Mouse (Mus musculus) MEL (cell line): Measurements from ENCODE around the gene Macrod1. TPM values are rescaled to one million over a fixed set of nuclear protein-coding genes. Genes with fewer than 3 reads are reported as not detected.

Source experiments
- DNase-seq: peaks from one replicate; pipeline ENCODE4 v3.0.0; 2011; ENCODE audit warnings: low read depth, low spot score
- H3K27ac ChIP-seq: 2 replicates; pipeline ENCODE4 v1.5.1; 2012; ENCODE audit warnings: low read depth, mild to moderate bottlenecking, control low read depth, low read length, moderate library complexity; ENCODE audit not compliant: control insufficient read depth
- H3K27me3 ChIP-seq, 2 experiments: fragments of 150-350 bp in 1 of 2; sonication (generic) in 1 of 2; 2 replicates each; pipeline ENCODE4 v1.6.1; 2012; ENCODE audit warnings: low read length in 2 of 2, mild to moderate bottlenecking in 2 of 2, improper control_type of control experiment in 1 of 2, moderate library complexity in 1 of 2; ENCODE audit not compliant: insufficient read depth in 2 of 2, control insufficient read depth in 1 of 2
- H3K36me3 ChIP-seq, 2 experiments: 2 replicates each; pipeline ENCODE4 v1.6.1; 2012 to 2014; ENCODE audit warnings: low read length in 2 of 2, improper control_type of control experiment in 1 of 2, inconsistent platforms in 1 of 2, mild to moderate bottlenecking in 1 of 2; ENCODE audit not compliant: insufficient read depth in 2 of 2, control insufficient read depth in 1 of 2
- H3K4me1 ChIP-seq, 2 experiments: fragments of 150-350 bp in 1 of 2; sonication (generic) in 1 of 2; 2 replicates each; pipeline ENCODE4 v1.6.1; 2012; ENCODE audit warnings: low read length in 2 of 2, improper control_type of control experiment in 1 of 2, mild to moderate bottlenecking in 1 of 2; ENCODE audit not compliant: insufficient read depth in 2 of 2, control insufficient read depth in 1 of 2
- H3K4me3 ChIP-seq, 2 experiments: fragments of 150-350 bp in 1 of 2; sonication (generic) in 1 of 2; 2 replicates each; pipeline ENCODE4 v1.5.1; 2012; ENCODE audit warnings: low read depth in 2 of 2, low read length in 2 of 2, mild to moderate bottlenecking in 2 of 2, moderate library complexity in 2 of 2, control low read depth in 1 of 2, improper control_type of control experiment in 1 of 2; ENCODE audit not compliant: control insufficient read depth in 1 of 2, insufficient read depth in 1 of 2
- H3K79me2 ChIP-seq: 2 replicates; pipeline ENCODE4 v1.6.1; 2012; ENCODE audit warnings: mild to moderate bottlenecking, low read length, moderate library complexity; ENCODE audit not compliant: control insufficient read depth, poor library complexity, insufficient read depth
- H3K9ac ChIP-seq: 2 replicates; pipeline ENCODE4 v1.6.1; 2012; ENCODE audit warnings: low read depth, mild to moderate bottlenecking, control low read depth, low read length, moderate library complexity; ENCODE audit not compliant: control insufficient read depth, poor library complexity, severe bottlenecking
- H3K9me3 ChIP-seq: fragments of 150-350 bp; sonication (generic); replicated peaks from 2 replicates; pipeline ENCODE4 v1.6.1; 2012; ENCODE audit warnings: mild to moderate bottlenecking, low read length, improper control_type of control experiment, moderate library complexity; ENCODE audit not compliant: insufficient read depth
- BHLHE40 ChIP-seq: IDR thresholded peaks from 2 replicates; pipeline ENCODE4 v1.6.1; 2012; ENCODE audit warnings: low read depth, mild to moderate bottlenecking, inconsistent platforms, low read length, improper control_type of control experiment, borderline replicate concordance
- CHD1 ChIP-seq: IDR thresholded peaks from 2 replicates; pipeline ENCODE4 v1.6.1; 2012; ENCODE audit warnings: low read depth, mild to moderate bottlenecking, inconsistent platforms, low read length, improper control_type of control experiment
- CHD2 ChIP-seq: IDR thresholded peaks from 2 replicates; pipeline ENCODE4 v1.6.1; 2011; ENCODE audit warnings: low read length, improper control_type of control experiment
- CTCF ChIP-seq, 3 experiments: IDR thresholded peaks in 2 of 3; conservative IDR thresholded peaks in 1 of 3; 2 replicates each; pipeline ENCODE4 v1.5.1; 2011 to 2012; ENCODE audit warnings: low read length in 3 of 3, low read depth in 2 of 3, mild to moderate bottlenecking in 2 of 3, improper control_type of control experiment in 1 of 3, inconsistent platforms in 1 of 3, mixed read lengths in 1 of 3, moderate library complexity in 1 of 3; ENCODE audit not compliant: control insufficient read depth in 1 of 3, insufficient read depth in 1 of 3, poor library complexity in 1 of 3, severe bottlenecking in 1 of 3
- E2F4 ChIP-seq: IDR thresholded peaks from 2 replicates; pipeline ENCODE4 v1.6.1; 2011; ENCODE audit warnings: low read depth, low read length, improper control_type of control experiment, borderline replicate concordance
- EP300 ChIP-seq, 2 experiments: IDR thresholded peaks; 2 replicates each; pipeline ENCODE4 v1.6.1; 2011; ENCODE audit warnings: improper control_type of control experiment in 2 of 2, low read length in 2 of 2, low read depth in 1 of 2, mild to moderate bottlenecking in 1 of 2
- ETS1 ChIP-seq: IDR thresholded peaks from 2 replicates; pipeline ENCODE4 v1.6.1; 2012; ENCODE audit warnings: low read depth, mild to moderate bottlenecking, inconsistent platforms, low read length, improper control_type of control experiment, moderate library complexity
- GATA1 ChIP-seq: IDR thresholded peaks from 2 replicates; pipeline ENCODE4 v1.6.1; 2011; ENCODE audit warnings: low read depth, low read length, improper control_type of control experiment
- HCFC1 ChIP-seq: IDR thresholded peaks from 2 replicates; pipeline ENCODE4 v1.6.1; 2012; ENCODE audit warnings: low read depth, mild to moderate bottlenecking, inconsistent platforms, low read length, improper control_type of control experiment, moderate library complexity
- JUND ChIP-seq: IDR thresholded peaks from 2 replicates; pipeline ENCODE4 v1.6.1; 2011; ENCODE audit warnings: low read depth, mild to moderate bottlenecking, improper control_type of control experiment, low read length
- KAT2A ChIP-seq: conservative IDR thresholded peaks from 2 replicates; pipeline ENCODE4 v1.6.1; 2012; ENCODE audit warnings: low read depth, low read length, improper control_type of control experiment, inconsistent platforms
- MAFK ChIP-seq: IDR thresholded peaks from 2 replicates; pipeline ENCODE4 v1.6.1; 2011; ENCODE audit warnings: low read depth, mild to moderate bottlenecking, low read length, improper control_type of control experiment, borderline replicate concordance
- MAX ChIP-seq: IDR thresholded peaks from 2 replicates; pipeline ENCODE4 v1.6.1; 2011; ENCODE audit warnings: low read length, improper control_type of control experiment
- MAZ ChIP-seq: IDR thresholded peaks from 2 replicates; pipeline ENCODE4 v1.6.1; 2012; ENCODE audit warnings: low read depth, mild to moderate bottlenecking, inconsistent platforms, low read length, improper control_type of control experiment
- MEF2A ChIP-seq: IDR thresholded peaks from 2 replicates; pipeline ENCODE4 v1.6.1; 2014; ENCODE audit warnings: low read depth, mild to moderate bottlenecking, inconsistent platforms, low read length, improper control_type of control experiment; ENCODE audit not compliant: poor library complexity, insufficient replicate concordance, severe bottlenecking; ENCODE audit errors: extremely low read depth
- MXI1 ChIP-seq: IDR thresholded peaks from 2 replicates; pipeline ENCODE4 v1.6.1; 2011; ENCODE audit warnings: mild to moderate bottlenecking, low read depth, low read length, improper control_type of control experiment
- MYB ChIP-seq: IDR thresholded peaks from 2 replicates; pipeline ENCODE4 v1.6.1; 2011; ENCODE audit warnings: mild to moderate bottlenecking, low read depth, low read length, improper control_type of control experiment
- MYC ChIP-seq: IDR thresholded peaks from 2 replicates; pipeline ENCODE4 v1.6.1; 2011; ENCODE audit warnings: low read depth, mild to moderate bottlenecking, low read length, improper control_type of control experiment, moderate library complexity
- NELFE ChIP-seq: IDR thresholded peaks from 2 replicates; pipeline ENCODE4 v1.6.1; 2011; ENCODE audit warnings: low read depth, low read length, improper control_type of control experiment
- NRF1 ChIP-seq: IDR thresholded peaks from 2 replicates; pipeline ENCODE4 v1.6.1; 2014; ENCODE audit warnings: low read depth, mild to moderate bottlenecking, inconsistent platforms, low read length, improper control_type of control experiment, moderate library complexity; ENCODE audit not compliant: poor library complexity, insufficient read depth, severe bottlenecking
- POLR2A ChIP-seq, 2 experiments: IDR thresholded peaks; 2 replicates each; pipeline ENCODE4 v1.6.1; 2011 to 2012; ENCODE audit warnings: low read length in 2 of 2, mild to moderate bottlenecking in 2 of 2, control low read depth in 1 of 2, improper control_type of control experiment in 1 of 2, low read depth in 1 of 2, moderate library complexity in 1 of 2; ENCODE audit not compliant: control insufficient read depth in 1 of 2, insufficient read depth in 1 of 2, poor library complexity in 1 of 2
- POLR2AphosphoS2 ChIP-seq: IDR thresholded peaks from 2 replicates; pipeline ENCODE4 v1.6.1; 2011; ENCODE audit warnings: low read length, improper control_type of control experiment
- POLR2AphosphoS5 ChIP-seq: IDR thresholded peaks from 2 replicates; pipeline ENCODE4 v1.6.1; 2012; ENCODE audit warnings: low read depth, borderline replicate concordance, mild to moderate bottlenecking, inconsistent platforms, low read length, moderate library complexity, mixed read lengths
- RAD21 ChIP-seq: IDR thresholded peaks from 2 replicates; pipeline ENCODE4 v1.6.1; 2011; ENCODE audit warnings: mild to moderate bottlenecking, low read depth, low read length, improper control_type of control experiment
- RCOR1 ChIP-seq: IDR thresholded peaks from 2 replicates; pipeline ENCODE4 v1.6.1; 2012; ENCODE audit warnings: low read depth, mild to moderate bottlenecking, inconsistent platforms, low read length, improper control_type of control experiment
- SIN3A ChIP-seq: IDR thresholded peaks from 2 replicates; pipeline ENCODE4 v1.6.1; 2012; ENCODE audit warnings: low read length, improper control_type of control experiment, inconsistent platforms
- SMC3 ChIP-seq: IDR thresholded peaks from 2 replicates; pipeline ENCODE4 v1.6.1; 2011; ENCODE audit warnings: low read depth, low read length, improper control_type of control experiment
- TAL1 ChIP-seq: IDR thresholded peaks from 2 replicates; pipeline ENCODE4 v1.6.1; 2012; ENCODE audit warnings: mild to moderate bottlenecking, inconsistent platforms, low read length, moderate library complexity, mixed read lengths
- TCF12 ChIP-seq: IDR thresholded peaks from 2 replicates; pipeline ENCODE4 v1.6.1; 2014; ENCODE audit warnings: low read depth, mild to moderate bottlenecking, inconsistent platforms, low read length, improper control_type of control experiment, moderate library complexity
- USF2 ChIP-seq, 2 experiments: IDR thresholded peaks; 2 replicates each; pipeline ENCODE4 v1.6.1; 2011 to 2012; ENCODE audit warnings: improper control_type of control experiment in 2 of 2, low read length in 2 of 2, borderline replicate concordance in 1 of 2, inconsistent platforms in 1 of 2, low read depth in 1 of 2, mild to moderate bottlenecking in 1 of 2; ENCODE audit not compliant: insufficient read depth in 1 of 2
- ZC3H11A ChIP-seq: IDR thresholded peaks from 2 replicates; pipeline ENCODE4 v1.6.1; 2012; ENCODE audit warnings: low read depth, mild to moderate bottlenecking, inconsistent platforms, low read length, improper control_type of control experiment
- ZKSCAN1 ChIP-seq: IDR thresholded peaks from 2 replicates; pipeline ENCODE4 v1.6.1; 2012; ENCODE audit warnings: low read depth, mild to moderate bottlenecking, inconsistent platforms, low read length, improper control_type of control experiment, moderate library complexity
- ZMIZ1 ChIP-seq: IDR thresholded peaks from 2 replicates; pipeline ENCODE4 v1.6.1; 2012; ENCODE audit warnings: low read depth, mild to moderate bottlenecking, inconsistent platforms, low read length, improper control_type of control experiment, moderate library complexity
- polyA plus RNA-seq, 2 experiments: library from polyadenylated mRNA; stranded (reverse) in 1 of 2; unstranded in 1 of 2; fragments of >175 nt in 1 of 2; fragments of >200 nt in 1 of 2; gene quantifications; 2 replicates each; pipeline versions ENCODE4 v1.2.1 to v1.2.4; 2012; ENCODE audit warnings: low replicate concordance in 2 of 2, low read depth in 1 of 2; ENCODE audit not compliant: insufficient read length in 2 of 2, insufficient read depth in 1 of 2, missing spikeins in 1 of 2
- total RNA-seq: library from RNA; depleted of rRNA; stranded (reverse); fragments of 300-350 nt; gene quantifications from 2 replicates; pipeline ENCODE4 v1.2.3, GENCODE M21; 2012

The Macrod1 gene
- total and polyA plus RNA-seq, 3 experiments = 4.5 to 15.7 TPM; not detected in 1

GRCm38 (mm10) chr19:7064571-7064970, 8.0 kb downstream of the Macrod1 start (continued):
- TF ChIP-seq CHD1 (no peak), SMC3 (peak; percentile 93), ZMIZ1 (no peak), MAFK (no peak)

DNA sequence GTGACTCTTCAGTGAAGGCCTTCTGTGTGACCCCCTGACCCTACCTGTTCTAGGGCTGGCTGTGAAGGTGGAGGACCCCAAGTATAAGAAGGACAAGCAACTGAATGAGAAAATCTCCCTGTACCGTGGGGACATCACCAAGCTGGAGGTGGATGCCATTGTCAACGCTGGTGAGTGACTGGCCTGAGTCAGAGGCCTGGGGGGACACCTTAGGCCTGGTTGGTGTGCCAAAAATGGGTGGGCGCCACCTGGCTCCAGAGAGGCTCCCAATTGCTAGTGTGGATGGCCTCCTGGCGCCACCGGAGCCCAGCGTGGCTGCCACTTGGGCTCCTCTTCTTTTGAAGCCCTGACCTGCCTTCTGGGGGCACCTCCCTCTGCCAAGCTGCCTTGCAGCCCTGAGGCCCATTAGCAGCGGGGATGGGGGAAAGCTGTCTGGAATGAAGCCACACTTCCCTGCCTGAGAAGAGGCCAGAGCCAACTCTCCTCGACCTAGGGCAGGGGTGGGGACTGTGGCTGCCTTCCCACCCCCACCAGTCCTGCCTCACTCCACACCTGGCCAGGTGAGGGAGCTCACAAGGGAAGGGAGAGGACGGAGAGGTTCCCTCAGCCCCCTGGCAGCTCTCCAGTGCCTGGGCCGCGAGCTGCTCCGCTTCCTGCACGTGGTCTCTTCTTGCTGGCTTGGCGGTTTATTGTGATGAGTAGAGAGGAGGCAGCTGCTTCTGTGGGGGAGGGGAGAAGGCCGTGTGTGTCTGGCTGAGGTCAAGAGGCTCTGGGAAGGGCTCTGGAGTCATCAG, 9.6 kb downstream of the Macrod1 start:
- H3K4me3 ChIP-seq = peak overlapping the region; percentile 27 to 45; a peak in 3 of 4 replicates
- H3K4me1 ChIP-seq = peaks cover 4 to 27% of the 10 kb centered on the region in 2 experiments; a peak in 3 of 4 replicates
- TF ChIP-seq GATA1 (no peak), NELFE (0 out of 2 replicates have a peak, but pooled peaks have one; percentile 35), ZKSCAN1 (no peak), TCF12 (peak; percentile 41; the same call in 1 of the 2 replicates), ZC3H11A (no peak), MYC (peak; percentile 80), E2F4 (no peak), RCOR1 (no peak), POLR2AphosphoS5 (no peak), CHD1 (no peak), RAD21 (no peak), TAL1 (no peak), MXI1 (peak; percentile 91), CTCF (IDR thresholded peaks at IDR 0.05 in 2 of 3, conservative IDR thresholded peaks at IDR 0.05 in 1 of 3; ENCODE audit: control insufficient read depth in 1 of 3, insufficient read depth in 1 of 3, low read depth in 2 of 3, low read length in 3 of 3, poor library complexity in 1 of 3, severe bottlenecking in 1 of 3) (no peak), MAX (peak; percentile 90), JUND (no peak), SMC3 (no peak), MAZ (no peak), CHD2 (peak; percentile 44), MEF2A (no peak), EP300 (IDR thresholded peaks at IDR 0.05; ENCODE audit: low read depth in 1 of 2, low read length in 2 of 2) (peak in 1 of 2 experiments; percentile 55; a peak in 2 of 4 replicates), HCFC1 (0 out of 2 replicates have a peak, but pooled peaks have one; percentile 29), USF2 (IDR thresholded peaks at IDR 0.05; ENCODE audit: borderline replicate concordance in 1 of 2, insufficient read depth in 1 of 2, low read depth in 1 of 2, low read length in 2 of 2) (no peak), NRF1 (no peak), POLR2AphosphoS2 (no peak), MYB (no peak), ZMIZ1 (no peak), POLR2A (IDR thresholded peaks at IDR 0.05; ENCODE audit: control insufficient read depth in 1 of 2, insufficient read depth in 1 of 2, low read depth in 1 of 2, low read length in 2 of 2, poor library complexity in 1 of 2) (no peak), ETS1 (peak; percentile 65; the same call in 1 of the 2 replicates), BHLHE40 (peak; percentile 66; the same call in 1 of the 2 replicates), MAFK (no peak), SIN3A (peak; percentile 88), KAT2A (no peak)

More for the DNA sequence above, 9.6 kb downstream of the Macrod1 start:
- Histone ChIP-seq H3K27ac (peak overlapping the region; percentile 55), H3K27me3 (no peaks in the 10 kb centered on the region), H3K36me3 (peaks cover 0 to 5% of the 10 kb centered on the region in 2 experiments; a peak in 1 of 4 replicates), H3K9me3 (no peaks in the 10 kb centered on the region), H3K9ac (peak overlapping the region; percentile 52), H3K79me2 (no peaks in the 10 kb centered on the region)
- DNase-seq = peak; percentile 76
